Mouse (Mus musculus): Measurements from ENCODE around the gene Mapk9.

DNA sequence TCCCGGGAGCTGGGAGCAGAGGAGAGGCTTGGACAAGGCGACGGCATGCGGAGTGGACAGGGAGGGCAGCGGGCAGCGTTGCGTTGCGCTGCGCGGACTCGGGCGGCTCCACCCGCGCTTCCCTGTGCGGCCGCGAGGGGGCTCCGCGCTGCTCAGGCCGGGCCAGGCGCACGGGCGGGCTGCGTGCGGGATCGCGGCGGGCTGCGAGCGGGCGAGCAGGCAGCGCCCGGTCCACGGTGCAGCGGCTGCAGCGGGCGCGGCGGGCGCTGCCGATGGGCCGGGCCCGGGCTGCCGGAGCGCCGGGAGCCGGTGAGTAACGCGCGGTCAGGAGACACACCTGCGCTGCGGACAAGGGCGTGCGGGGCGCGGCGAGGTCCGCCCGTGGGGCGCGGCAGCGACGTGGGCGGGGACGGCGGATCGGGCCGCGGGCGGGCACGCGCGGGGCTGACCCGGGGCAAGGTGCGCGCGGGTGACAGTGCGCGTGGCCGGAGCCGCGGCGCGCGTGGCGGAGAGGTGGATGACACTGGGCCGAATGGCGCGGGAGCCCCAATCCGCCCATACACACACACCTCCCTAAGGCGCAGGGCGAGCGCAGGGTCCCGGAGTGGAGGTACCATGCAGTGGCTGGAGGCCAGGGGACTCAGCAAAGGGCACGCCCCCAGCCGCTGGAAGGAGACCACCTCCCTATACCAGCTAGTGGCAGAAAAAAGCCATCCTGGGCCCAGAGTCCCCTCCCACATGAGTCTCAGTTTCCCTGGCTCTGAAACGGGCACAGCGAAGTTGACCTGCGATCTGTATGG is 55.3 kb downstream of the Mapk9 start, which contains the start of gene Rasgef1c:
- no peak for TF ChIP-seq POLR2AphosphoS5 (IDR thresholded peaks at IDR 0.05; ENCODE audit: insufficient replicate concordance, low read depth, low read length)
- no peak for TF ChIP-seq CTCF (IDR thresholded peaks at IDR 0.05; ENCODE audit: low read depth, low read length)
- TF ChIP-seq TAL1 (conservative IDR thresholded peaks at IDR 0.05; ENCODE audit: low read depth, low read length), result no peak
- no peak for TF ChIP-seq GATA1 (IDR thresholded peaks at IDR 0.05; ENCODE audit: borderline replicate concordance, low read length)
- TF ChIP-seq GATA2 (IDR thresholded peaks at IDR 0.05; ENCODE audit: borderline replicate concordance, low read depth, low read length), result no peak

Measured in G1E (cell line).